Mouse (Mus musculus): ENCODE measurements around the gene Rfx3. TPM values are rescaled to one million over a fixed set of nuclear protein-coding genes. Genes with fewer than 3 reads are reported as not detected.

The Rfx3 gene
- polyA plus RNA-seq, 1 experiment from 2014 or later, result 20.4 TPM

GRCm38 (mm10) chr19:27736571-27736970, 274.4 kb downstream of the Rfx3 start:
- no peak for ATAC-seq
- no peak overlapping the region for H3K4me2 ChIP-seq (ENCODE audit: low read length)
- H3K9ac ChIP-seq (ENCODE audit: low read depth, low read length), result no peak overlapping the region
- no peaks in the 10 kb centered on the region for H3K36me3 ChIP-seq (ENCODE audit: control insufficient read depth, insufficient read depth, low read length)
- no peaks in the 10 kb centered on the region for H3K4me1 ChIP-seq (ENCODE audit: control insufficient read depth, insufficient read depth, low read depth, low read length)
- H3K4me3 ChIP-seq (ENCODE audit: low read length), result no peak overlapping the region
- no peaks in the 10 kb centered on the region for H3K27me3 ChIP-seq (replicated peaks; ENCODE audit: control insufficient read depth, insufficient read depth, low read length)
- no peak overlapping the region for H3K27ac ChIP-seq (ENCODE audit: low read depth, low read length)
- no peaks in the 10 kb centered on the region for H3K9me3 ChIP-seq (ENCODE audit: control insufficient read depth, low read length)
- 88% methylated on average over 2 of the region's 2 CpGs for WGBS

- no peak for ATAC-seq
- H3K27ac ChIP-seq (ENCODE audit: low read depth, low read length), result no peak overlapping the region
- H3K9me3 ChIP-seq (ENCODE audit: control insufficient read depth, low read length), result no peaks in the 10 kb centered on the region
- no peak overlapping the region for H3K4me3 ChIP-seq (ENCODE audit: low read length)
- H3K27me3 ChIP-seq (replicated peaks; ENCODE audit: control insufficient read depth, insufficient read depth, low read length), result no peaks in the 10 kb centered on the region
- no peak overlapping the region for H3K9ac ChIP-seq (ENCODE audit: low read depth, low read length)
- H3K4me1 ChIP-seq (ENCODE audit: control insufficient read depth, insufficient read depth, low read depth, low read length), result no peaks in the 10 kb centered on the region
- H3K36me3 ChIP-seq (ENCODE audit: control insufficient read depth, insufficient read depth, low read length), result no peaks in the 10 kb centered on the region
- 77% methylated on average over 11 of the region's 11 CpGs for WGBS
- no peak overlapping the region for H3K4me2 ChIP-seq (ENCODE audit: low read length)
Observed at GRCm38 (mm10) chr19:27718931-27719330, 292.0 kb downstream of the Rfx3 start.

- Histone ChIP-seq H3K27ac (ENCODE audit: low read depth, low read length) (no peak overlapping the region), H3K36me3 (ENCODE audit: control insufficient read depth, insufficient read depth, low read length) (no peaks in the 10 kb centered on the region), H3K4me1 (ENCODE audit: control insufficient read depth, insufficient read depth, low read depth, low read length) (no peaks in the 10 kb centered on the region), H3K9me3 (ENCODE audit: control insufficient read depth, low read length) (no peaks in the 10 kb centered on the region), H3K27me3 (replicated peaks; ENCODE audit: control insufficient read depth, insufficient read depth, low read length) (no peaks in the 10 kb centered on the region), H3K4me3 (ENCODE audit: low read length) (no peak overlapping the region), H3K9ac (ENCODE audit: low read depth, low read length) (no peak overlapping the region), H3K4me2 (ENCODE audit: low read length) (no peak overlapping the region)
- no peak for ATAC-seq
Observed at GRCm38 (mm10) chr19:27716274-27716673, 294.7 kb downstream of the Rfx3 start.
